Mouse (Mus musculus) kidney, adult 2 months (tissue): ENCODE results near the gene Kifc3.

Experiments
- CTCF ChIP-seq: fragments of 200-500 bp; conservative IDR thresholded peaks from 2 replicates; pipeline ENCODE4 v1.5.1; 2011; ENCODE audit warnings: low read depth, mild to moderate bottlenecking, control low read depth, low read length, moderate library complexity, mixed read lengths; ENCODE audit not compliant: insufficient read depth, insufficient read length
- POLR2A ChIP-seq: fragments of 200-500 bp; IDR thresholded peaks from one replicate; pipeline ENCODE4 v1.6.1; 2011; ENCODE audit warnings: low read depth, low read length, control low read depth

- TF ChIP-seq POLR2A, result no peak
- no peak for TF ChIP-seq CTCF
These were observed 123.3 kb downstream of the Kifc3 start for GRCm38 (mm10) chr8:95079305-95079704.
